Mouse (Mus musculus) heart, adult 18-20 months (tissue): ENCODE measurements at regions not wholly inside any gene's neighbourhood (a gene's known extent, or its start where the extent isn't known, plus 50 kb on each side); places are given as distances from the start of the nearest gene placed in this dataset.

Source experiments
- DNase-seq, 2 experiments: peaks; one replicate each; pipeline ENCODE4 v3.0.0; 2021 to 2022; ENCODE audit warnings: mixed read lengths in 1 of 2

- DNase-seq = peak; percentile 6 to 10
Measured at GRCm38 (mm10) chr8:35321270-35321865, 444.2 kb upstream of the Gm19410 start.

GRCm38 (mm10) chr8:35323180-35323975 is 442.2 kb upstream of the Gm19410 start:
- no peak for DNase-seq
